Mouse (Mus musculus) spleen, postnatal 36 days (tissue): ENCODE results near the gene Dot1l.

Experiments used
- DNase-seq, 2 experiments: peaks; one replicate each; pipeline ENCODE4 v3.0.0; 2022; ENCODE audit warnings: low spot score in 2 of 2, mixed read lengths in 1 of 2

The Dot1l gene

DNA sequence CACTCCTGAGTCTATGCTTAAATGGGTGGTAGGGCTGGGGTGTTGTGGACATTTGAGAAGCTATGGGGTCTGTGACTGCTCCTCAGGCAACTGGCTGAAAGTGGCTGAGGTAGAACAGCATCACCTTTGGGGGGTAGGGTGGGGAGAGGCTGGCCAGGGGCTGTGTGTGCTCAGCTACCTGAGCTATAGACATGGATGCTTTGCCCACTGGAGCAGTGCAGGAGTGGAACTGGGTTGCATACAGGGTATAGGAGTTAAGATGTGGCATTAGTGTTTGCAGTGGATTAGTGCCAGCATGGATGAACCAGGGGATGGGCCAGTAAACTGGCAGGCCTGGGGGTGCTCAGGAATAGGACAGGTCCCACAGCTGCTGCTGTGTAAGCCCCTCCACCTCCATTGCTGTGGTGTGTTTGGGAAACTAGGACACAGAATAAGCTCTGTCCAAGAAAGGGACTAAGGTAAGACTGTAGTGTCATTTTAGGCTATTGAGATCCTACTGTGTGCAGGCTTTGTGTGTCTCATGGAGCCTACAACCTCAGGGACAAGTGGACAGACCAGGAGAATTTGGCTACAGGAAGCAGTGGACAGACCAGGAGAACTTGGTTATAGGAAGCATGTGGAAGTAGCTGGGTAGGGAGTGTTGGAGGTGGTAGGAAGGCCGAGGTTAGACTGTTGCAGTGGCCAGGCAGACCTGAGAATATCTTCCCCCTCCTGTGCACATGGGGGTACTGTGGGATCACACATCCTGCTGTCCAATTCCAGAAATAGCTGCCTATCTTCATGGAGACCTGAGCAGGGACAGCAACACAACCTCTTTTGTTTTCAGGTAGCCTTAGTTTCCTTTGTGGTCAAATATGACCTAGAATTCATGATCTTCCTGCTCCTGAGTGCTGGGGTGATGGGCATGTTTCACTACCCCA lies 74.6 kb downstream of the Dot1l start:
- DNase-seq: no peak

DNA sequence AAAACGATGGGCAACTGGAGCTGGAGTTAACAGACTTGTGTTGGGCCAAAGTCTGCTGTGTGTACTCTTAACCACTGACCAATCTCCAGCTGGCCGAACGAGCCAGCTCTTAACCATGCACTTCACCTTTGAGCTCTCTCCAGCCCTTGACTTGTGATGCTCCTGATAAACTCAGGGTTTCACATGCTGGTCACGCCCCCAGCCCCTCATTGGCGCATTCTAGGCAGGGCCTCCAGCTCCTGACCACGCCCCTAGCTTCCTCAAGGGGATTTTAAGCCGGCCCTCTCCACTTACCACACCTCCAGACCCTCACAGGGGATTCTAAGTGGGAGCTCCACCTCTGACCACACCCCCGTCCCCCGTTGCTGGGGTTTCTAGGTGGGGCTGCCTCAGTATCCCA lies 76.1 kb downstream of the Dot1l start:
- peak; percentile 60 to 71 for DNase-seq

DNA sequence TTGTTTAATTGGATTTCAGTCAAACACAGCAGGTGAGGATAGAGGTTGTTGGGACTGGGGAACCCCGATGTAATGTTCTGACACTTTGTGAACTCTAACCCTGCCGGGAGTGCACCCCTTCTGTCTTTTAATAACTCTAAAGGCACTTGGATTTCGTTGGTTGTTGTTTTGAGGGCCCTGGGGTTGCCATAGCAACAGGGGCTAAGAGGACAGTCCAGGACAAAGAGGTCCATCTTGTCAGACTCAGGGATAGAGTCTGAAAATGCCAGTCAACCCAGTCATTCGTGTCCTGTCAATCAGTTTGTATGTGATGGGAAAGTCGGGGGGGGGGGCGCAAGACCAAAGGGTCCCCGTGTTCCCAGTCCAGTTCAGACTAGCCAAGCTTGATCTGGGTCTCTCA lies 77.8 kb downstream of the Dot1l start:
- DNase-seq: no peak

DNA sequence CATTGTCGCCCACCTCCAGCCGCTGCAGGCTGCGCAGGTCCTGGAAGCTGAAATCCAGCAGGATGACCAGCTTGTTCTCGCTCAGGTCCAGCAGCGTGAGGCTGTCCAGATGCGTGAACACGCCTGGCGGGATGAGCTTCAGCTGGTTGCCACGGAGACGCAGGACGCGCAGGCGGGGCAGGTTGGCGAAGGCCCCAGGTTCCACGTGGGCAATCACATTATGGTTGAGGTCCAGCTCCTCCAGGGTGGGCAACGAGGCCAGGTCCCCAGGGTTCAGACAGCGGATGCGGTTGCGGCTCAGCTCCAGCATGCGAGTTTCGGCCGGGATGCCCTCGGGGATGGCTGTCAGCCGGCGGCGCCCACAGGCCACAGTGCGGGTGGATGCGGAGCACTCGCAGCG lies 80.6 kb downstream of the Dot1l start:
- DNase-seq: no peak

DNA sequence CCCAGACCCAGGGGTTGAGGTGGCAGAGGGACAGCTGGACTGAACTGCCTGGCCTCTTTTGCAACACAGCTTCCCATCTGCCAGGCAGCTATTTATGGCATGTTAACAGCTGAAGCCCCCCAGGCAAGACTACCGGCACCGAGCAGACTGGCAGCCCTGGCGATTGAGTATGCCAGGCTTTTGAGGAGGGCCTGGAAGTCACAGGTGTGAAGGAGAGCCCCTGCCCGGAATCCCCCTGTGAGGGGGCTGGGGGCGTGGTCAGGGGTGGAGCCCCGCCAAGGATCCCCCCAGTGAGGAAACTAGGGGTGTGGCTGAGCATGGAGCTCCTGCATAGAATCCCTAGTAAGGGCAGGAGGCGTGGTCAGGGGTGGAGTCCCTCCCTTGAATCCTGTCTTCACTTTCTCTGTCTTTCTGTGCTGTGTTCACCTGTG lies 82.0 kb downstream of the Dot1l start:
- no peak for DNase-seq

DNA sequence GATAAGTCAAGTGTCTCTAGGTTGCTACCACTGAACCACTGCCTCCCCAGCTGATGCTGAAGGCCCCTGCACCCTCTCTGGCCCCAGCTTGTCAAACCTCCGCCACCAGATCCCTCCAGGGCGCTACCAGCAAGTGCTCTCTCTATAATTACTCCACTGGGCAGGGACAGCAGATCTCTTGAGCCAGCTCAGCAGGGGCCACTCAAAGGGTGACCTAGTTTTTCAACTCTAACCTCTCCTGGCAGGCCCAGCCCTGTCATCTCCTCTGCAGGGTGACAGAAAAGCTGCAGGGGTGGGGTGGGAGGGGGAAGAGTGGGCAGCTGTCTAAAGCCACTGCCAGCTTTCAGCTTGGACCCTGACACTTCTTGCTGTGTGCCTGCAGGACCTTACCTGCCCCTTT lies 82.8 kb downstream of the Dot1l start:
- no peak for DNase-seq

DNA sequence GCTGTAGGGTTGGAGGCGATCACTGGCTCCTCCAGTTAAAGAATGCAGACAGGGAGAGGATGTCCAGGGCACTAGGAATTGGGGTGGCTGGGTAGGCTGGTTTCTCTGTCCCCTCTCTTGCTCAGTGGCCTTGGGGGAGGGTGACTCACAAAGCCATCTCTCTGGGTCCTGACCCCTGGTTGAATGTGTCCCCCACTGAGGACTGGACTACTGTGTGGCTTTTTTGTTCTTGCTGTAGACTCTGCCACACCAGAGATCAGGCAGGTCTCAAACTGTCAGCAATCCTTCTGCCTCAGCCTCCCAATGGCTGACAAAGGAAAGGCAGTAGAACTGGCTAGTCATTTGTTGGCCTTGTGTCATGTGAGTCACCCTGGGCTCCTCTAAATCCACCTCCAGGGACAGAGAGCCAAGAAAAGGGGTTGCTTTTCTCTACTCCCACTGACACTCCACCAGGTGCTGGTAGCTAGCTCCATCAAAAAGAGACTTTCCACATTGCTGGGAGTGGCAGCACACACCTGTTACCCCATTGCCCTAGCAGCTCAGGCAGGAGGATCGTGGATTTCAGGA lies 83.4 kb downstream of the Dot1l start:
- DNase-seq: no peak

DNA sequence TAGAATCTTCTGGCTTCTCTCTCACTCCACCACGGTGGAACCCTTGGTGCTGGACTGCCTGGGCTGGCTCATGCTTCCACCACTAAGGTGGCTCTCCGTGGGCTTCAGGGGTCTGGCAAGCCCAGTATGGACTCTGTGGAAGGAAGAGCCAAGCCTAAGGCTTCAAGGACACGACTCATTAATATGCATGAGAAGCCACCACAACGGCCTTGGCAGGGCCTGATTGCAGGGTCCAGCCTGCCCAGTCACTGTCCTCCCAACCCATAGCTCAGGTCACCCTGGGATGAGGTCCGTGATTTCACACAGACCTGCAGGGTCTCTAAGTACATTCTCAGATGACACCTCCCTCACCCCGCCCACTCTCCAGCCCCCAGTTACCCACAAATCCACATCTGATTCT lies 84.8 kb downstream of the Dot1l start:
- DNase-seq: no peak

DNA sequence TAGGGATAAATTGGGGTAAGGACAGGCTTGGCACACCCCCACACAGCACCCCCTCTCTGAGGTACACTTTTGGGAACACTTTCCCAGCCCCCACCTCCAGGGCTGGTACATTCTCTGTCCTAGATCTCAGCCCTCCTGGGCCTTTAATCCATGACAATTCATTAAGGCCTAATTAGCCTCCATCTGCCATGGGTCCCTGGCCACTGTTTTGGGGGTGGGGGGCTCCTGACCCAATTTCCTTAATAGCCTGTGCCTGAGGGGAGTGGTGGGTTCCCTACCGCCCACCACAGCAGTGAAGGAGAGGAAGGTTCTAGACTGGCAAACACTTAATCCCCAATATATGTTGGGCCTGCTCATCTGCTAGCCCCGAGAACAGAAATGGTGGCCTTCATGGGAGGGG lies 86.7 kb downstream of the Dot1l start:
- no peak for DNase-seq

DNA sequence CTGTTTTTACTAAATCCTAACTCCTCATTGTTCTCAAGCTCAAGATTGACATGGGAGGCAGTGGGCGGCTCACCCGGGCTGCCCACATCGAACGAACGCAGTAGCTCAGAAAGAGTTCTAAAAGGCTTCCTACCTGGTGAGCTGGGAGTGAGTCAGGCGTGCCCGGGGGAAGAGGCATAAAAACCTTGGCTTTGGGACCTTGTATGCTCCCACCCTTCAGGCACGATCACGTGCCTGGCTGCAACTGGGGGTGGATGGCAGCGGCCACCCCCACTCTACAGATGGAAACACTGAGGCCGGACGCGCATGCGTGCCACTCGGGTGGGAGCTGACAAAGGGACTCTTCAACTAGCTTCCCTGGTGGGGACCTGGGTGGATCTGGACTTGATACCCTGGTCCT lies 87.3 kb downstream of the Dot1l start:
- DNase-seq: no peak

DNA sequence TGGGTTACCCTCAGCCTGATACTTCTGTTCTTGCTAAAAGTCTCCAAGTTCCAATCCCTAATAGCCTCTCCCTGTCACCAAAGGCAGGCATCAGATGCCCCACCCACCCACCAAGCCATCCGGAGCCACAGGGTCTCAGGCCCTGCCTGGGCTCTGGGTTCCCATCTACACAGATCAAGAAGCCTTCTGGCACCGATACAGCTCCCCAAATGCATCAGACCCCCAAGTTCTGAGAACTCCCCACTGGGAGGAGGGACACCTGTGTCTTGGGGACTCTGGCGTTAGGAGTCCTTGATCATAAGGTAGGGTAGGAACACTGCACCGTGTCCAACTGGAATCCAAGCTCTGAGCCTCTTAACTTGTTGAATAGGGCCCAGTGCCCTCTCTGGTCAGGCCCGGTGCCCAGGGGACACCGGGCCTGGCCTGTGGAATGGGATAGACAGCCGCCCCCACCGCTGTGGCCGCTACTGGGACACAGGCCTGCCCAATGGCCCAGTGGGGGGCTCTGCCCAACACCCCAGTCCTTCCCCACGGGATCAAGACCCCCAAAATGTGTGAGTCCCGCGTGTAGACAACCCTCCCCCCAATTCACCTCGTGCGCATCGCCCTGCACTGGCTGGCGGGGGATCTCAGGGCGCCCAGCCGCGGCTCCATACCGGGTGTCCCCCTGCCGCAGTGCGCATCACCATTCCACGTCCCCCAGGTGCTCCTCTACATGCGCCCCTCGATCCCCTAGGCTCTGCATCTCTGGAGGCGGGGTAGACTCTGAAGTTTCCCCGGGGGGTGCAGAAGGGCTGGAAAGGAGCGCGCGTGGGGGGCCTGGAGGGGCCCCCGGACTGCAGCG lies 88.3 kb downstream of the Dot1l start:
- DNase-seq: no peak

DNA sequence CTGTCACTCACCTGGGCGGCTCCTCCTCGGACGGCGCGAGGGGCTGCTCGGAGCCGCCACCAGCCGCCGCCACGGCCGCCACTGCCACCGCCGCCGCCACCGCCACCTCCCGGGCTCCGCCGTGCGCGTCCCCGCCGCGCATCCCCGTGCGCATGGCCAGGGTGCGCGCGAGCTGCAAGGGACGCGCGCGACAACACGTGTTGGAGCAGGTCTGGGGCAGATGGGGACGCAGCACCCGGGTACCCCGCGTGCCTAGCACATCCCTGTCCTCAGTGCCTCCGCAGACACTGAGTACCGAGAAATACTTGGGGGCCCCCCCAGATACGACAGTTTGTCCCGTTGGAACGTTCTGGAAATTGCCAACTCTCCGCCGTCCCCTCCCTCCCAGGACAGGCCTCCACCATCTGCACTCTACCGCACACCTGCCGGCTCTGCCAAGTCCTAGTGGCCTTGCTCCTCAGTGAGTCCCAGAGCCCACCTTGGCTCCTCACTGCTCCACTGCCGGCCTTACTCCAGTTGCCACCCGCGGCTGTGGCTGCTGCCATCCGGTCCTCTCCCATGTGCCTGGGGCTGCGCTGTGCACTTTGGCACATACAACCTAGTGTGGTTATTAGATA lies 89.0 kb downstream of the Dot1l start, which contains the start of gene Lingo3:
Gene Lingo3 (minus strand): TSS at position 109 of the 617 bp plus-strand sequence.
- DNase-seq: no peak
